Mouse (Mus musculus): ENCODE measurements around the gene Fosl2. TPM values are rescaled to one million over a fixed set of nuclear protein-coding genes. Genes with fewer than 3 reads are reported as not detected.

Fosl2 gene
- total RNA-seq (2021) = 10 to 100 TPM; 25.0 to 26.8 TPM

GRCm38 (mm10) chr5:32135336-32136206 is at the start of gene Fosl2:
Gene Fosl2 (plus strand): TSS chr5:32135801.
- DNase-seq = peak; percentile 96

GRCm38 (mm10) chr5:32085971-32086370 is 49.6 kb upstream of the Fosl2 start:
- DNase-seq = no peak

GRCm38 (mm10) chr5:32086526-32087090 is 49.0 kb upstream of the Fosl2 start:
- no peak for DNase-seq

DNA sequence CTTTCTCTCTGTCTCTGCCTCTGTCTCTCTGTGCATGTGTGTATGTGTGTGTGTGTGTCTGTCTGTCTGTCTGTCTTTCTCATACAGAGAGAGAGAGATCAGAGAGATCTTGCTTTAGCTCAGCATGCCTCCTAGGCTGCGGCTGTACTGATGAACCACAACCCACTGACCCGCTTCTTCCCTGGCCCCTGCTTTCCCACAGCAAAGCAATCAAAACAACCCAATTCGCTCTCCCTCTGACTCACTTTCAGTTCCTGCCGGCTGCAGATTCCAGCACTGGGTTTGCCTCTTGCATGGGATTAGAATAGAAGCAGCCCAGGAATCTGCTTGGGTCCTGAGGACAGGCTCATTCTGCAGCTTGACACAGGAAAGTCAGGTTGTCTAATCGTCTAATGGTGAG is 46.1 kb upstream of the Fosl2 start:
- DNase-seq = no peak

GRCm38 (mm10) chr5:32092281-32092680 is 43.3 kb upstream of the Fosl2 start:
- DNase-seq = no peak

DNA sequence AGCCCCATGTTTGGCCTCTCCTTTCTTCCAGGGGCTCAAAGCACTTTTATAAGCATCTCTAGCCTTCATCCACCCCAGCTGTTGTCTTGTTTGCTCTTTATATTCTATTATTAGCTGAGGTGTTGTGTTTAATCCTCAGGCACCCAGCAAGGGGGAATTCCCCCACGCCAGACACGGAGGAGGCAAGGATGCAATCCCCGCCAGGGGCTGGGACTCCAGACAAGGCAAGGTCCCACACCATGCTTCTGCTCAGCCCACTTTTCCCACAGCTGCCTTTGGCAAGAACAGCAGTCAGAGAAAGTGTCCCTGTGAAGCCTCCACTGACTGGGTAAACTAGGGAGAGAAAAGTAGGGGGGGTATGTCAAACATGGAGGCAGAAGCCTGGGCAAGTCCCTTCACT is 36.9 kb upstream of the Fosl2 start:
- no peak for DNase-seq

DNA sequence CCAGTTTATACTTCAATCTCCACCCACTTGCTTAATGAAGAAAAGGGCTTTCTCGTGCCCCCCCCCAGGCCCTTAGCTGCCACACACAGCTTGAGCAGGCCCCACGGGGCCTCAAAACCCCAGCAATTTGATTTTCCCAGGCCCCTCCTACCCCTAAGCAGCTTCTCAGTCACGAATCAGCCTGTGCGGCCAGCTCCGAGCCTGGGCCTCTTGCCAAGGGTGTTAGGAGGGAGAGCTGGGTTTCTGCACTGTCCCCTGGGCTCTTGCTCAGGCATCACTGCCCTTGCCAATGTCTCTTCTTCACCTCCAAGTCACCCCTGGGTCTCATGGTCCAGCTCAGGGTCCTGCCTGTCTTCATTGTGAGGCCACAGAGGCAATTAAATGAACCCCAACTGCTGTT is 33.1 kb upstream of the Fosl2 start:
- DNase-seq = peak; percentile 82

GRCm38 (mm10) chr5:32102971-32103431 is 32.6 kb upstream of the Fosl2 start:
- peak; percentile 27 for DNase-seq

- DNase-seq = no peak
Observed at GRCm38 (mm10) chr5:32103545-32103944, 32.1 kb upstream of the Fosl2 start.

DNA sequence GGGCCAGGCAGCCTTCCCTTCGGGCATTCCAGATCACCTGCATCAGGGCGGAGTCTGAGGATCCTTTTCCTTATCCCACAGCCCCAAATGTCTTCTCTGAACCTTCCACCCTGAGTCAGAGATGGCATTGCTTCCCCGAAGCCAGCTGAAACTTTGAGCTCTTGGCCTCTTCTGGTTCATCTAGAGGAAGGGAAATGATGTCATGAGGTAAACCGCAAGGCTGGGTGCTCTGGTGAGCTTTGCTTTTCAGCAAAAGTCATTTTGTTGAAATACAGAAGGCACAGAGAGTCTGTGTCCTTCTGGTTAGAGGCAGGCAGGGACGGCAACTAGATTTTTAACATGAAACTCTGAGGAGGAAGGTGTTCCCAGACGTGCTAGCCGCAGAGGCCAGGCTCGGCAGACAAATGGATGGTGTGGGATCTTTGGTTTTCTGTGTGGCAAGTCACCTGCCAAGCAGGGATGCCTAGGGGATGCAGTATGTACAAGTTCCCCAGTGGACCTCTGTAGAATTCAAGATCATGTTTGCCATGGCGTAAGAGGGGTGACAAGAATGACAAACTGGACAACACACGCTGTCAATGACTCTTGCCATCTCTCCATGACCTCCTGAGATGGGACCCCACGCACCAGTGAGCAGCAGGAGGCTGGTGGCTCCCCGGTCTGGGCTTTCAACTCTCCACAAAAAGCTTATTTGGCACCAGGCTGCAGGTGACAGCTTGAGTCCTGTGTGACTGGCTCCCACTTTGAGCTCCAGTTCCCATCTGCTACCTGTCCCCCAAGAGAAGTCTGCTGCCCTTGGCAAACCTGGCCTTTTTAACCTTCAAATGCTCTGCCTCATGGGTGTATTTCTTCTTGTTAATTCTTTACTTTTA is 31.2 kb upstream of the Fosl2 start:
- DNase-seq = no peak

DNA sequence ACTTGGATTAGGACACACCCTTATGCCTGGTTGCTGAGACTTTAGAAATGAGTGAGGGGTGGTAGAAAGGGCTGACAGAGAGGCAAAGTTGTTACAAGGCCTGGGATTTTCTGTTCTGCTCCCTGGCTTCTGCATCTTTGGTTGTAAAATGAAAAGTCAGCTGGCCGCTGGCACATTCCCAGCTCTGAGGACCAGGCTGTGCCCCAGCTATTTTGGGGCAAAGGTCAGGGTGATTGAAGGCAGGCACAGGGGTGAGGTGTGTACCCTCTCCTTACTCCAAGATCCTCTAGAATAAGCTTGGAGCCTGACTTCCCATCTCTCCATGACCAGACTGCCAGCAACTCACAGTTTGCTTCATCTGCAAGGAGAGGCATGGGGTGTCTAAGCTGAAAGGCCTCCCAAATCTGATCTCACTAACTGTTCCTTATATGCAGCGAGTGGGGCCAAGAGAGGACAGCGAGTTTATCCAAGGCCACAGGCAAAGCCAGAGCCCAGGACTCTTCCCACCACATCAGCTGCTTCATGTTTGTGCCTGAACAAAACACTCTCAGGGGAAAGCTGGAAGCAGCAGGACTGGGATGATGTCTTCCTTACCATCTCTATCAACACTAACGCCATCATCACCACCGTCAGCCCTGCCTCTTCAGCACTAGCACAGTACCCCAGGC is 29.0 kb upstream of the Fosl2 start:
- peak; percentile 22 for DNase-seq

- no peak for DNase-seq
Observed at GRCm38 (mm10) chr5:32110651-32111050, 24.9 kb upstream of the Fosl2 start.

- DNase-seq = no peak
Observed at GRCm38 (mm10) chr5:32112206-32112916, 23.2 kb upstream of the Fosl2 start.

DNA sequence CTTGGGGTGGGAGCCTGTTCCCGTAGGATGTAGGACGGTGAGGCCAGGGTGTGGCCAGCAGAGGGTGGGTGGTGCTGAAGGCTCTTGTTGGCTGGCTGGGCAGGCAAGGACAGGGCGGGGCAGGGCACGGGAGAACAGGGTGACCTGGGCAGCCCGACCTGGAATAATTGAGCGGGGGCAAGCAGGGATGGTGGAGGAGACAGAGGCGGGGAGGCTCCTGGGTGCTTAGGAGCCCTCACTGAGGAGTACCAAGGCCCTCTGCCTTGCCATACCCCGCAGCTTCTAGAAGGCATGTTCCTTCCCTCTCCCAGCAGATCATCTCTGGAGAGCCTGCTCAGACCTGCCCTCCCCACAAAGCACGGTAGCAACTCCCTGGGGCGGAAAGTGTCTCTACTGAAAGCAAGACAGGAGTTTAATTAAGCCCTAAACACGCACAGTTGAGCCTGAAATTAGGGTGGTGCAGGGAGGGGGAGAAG is 14.7 kb upstream of the Fosl2 start:
- no peak for DNase-seq

- DNase-seq = no peak
Observed at GRCm38 (mm10) chr5:32121936-32122335, 13.7 kb upstream of the Fosl2 start.

- no peak for DNase-seq
Observed at GRCm38 (mm10) chr5:32122363-32122762, 13.2 kb upstream of the Fosl2 start.

GRCm38 (mm10) chr5:32124957-32125356 is 10.6 kb upstream of the Fosl2 start:
- DNase-seq = no peak

- no peak for DNase-seq
Observed at GRCm38 (mm10) chr5:32127226-32127625, 8.4 kb upstream of the Fosl2 start.

DNA sequence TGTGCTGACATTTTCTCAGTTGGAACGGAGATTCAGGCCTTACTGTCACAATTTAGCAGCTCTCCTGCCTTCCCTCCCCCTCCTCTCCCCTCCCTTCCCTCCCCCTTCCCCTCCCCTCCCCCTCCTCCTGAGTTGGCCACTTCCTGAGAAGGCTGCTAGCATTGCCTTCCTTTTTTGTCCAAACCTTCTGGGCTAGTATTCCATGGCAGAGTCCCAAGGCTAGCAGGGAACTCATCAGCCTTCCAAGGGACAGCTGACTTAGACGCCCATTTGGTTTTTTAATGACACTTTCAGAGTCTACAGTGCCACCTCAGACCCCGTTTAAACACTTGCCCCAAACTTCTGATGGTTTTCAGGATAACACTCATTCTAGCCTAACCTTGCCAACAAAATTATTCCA is 7.7 kb upstream of the Fosl2 start:
- no peak for DNase-seq

- peak; percentile 77 for DNase-seq
Observed at GRCm38 (mm10) chr5:32132971-32133501, 2.6 kb upstream of the Fosl2 start.

DNA sequence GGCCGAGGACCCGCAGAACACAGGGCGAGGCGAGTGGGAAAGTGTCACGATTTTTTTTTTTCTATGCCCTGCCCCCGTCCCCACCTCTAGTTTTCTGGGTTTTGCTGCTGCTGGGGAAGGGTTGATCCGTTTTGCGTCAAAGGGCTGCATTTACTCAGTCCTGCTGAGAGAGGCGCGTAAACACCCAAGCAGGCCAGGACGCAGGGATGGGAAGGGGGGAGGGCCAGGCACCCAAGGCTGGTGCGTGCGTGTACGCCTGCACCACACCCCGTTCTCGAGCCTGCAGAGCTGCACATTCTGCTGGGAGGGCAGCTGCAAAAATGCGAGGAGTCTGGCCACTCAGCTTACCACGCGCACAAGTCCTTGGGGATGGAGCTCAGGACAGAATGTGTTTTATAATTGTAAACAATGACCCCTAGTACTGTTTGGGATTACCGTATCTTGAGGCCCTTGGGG is 2.0 kb upstream of the Fosl2 start:
- peak; percentile 83 for DNase-seq
